Mouse (Mus musculus) heart, embryonic 13.5 days (tissue): ENCODE data around the gene Dtx2. TPM values are rescaled to one million over a fixed set of nuclear protein-coding genes. Genes with fewer than 3 reads are reported as not detected.

Experiments used
- ATAC-seq: fragments of 200-750 bp; cut with Nextera tagmentation; 2 replicates; pipeline ENCODE4 v1.8.0; 2017; ENCODE audit warnings: moderate TSS enrichment; ENCODE audit not compliant: insufficient number of reproducible peaks, low FRiP score, low TSS enrichment; ENCODE audit errors: extremely low read depth
- H3K27ac ChIP-seq: fragments of 300-500 bp; sonication (generic); replicated peaks from 2 replicates; pipeline ENCODE4 v1.5.1; 2015; ENCODE audit warnings: moderate library complexity, mild to moderate bottlenecking, inconsistent platforms
- H3K27me3 ChIP-seq: fragments of 300-500 bp; sonication (generic); replicated peaks from 2 replicates; pipeline ENCODE4 v1.6.1; 2015; ENCODE audit warnings: mild to moderate bottlenecking, inconsistent platforms
- H3K36me3 ChIP-seq: fragments of 300-500 bp; sonication (generic); 2 replicates; pipeline ENCODE4 v1.6.1; 2015; ENCODE audit warnings: mild to moderate bottlenecking, inconsistent platforms
- H3K4me1 ChIP-seq: fragments of 300-500 bp; sonication (generic); 2 replicates; pipeline ENCODE4 v1.6.1; 2015; ENCODE audit warnings: inconsistent platforms
- H3K4me2 ChIP-seq: fragments of 300-500 bp; sonication (generic); 2 replicates; pipeline ENCODE4 v1.6.1; 2015; ENCODE audit warnings: inconsistent platforms, mild to moderate bottlenecking, moderate library complexity
- H3K4me3 ChIP-seq: fragments of 300-500 bp; sonication (generic); 2 replicates; pipeline ENCODE4 v1.5.1; 2015; ENCODE audit warnings: moderate library complexity, mild to moderate bottlenecking, inconsistent platforms
- H3K9ac ChIP-seq: fragments of 300-500 bp; sonication (generic); 2 replicates; pipeline ENCODE4 v1.6.1; 2015; ENCODE audit warnings: inconsistent platforms, mild to moderate bottlenecking, moderate library complexity
- H3K9me3 ChIP-seq: fragments of 300-500 bp; sonication (generic); 2 replicates; pipeline ENCODE4 v1.6.1; 2016; ENCODE audit warnings: inconsistent platforms
- WGBS: fragments of 180-500 bp; shearing (Covaris S2); methylation state at CpG from one replicate; pipeline ENCODE4 v1.1.7; 2015; ENCODE audit warnings: mixed read lengths; 5-methylcytosine and 5-hydroxymethylcytosine counted together
- polyA plus RNA-seq: library from polyadenylated mRNA; unstranded; fragments of >200 nt; fragmentation: Nextera tagmentation; extraction: Ambion mirVana; gene quantifications from 2 replicates; pipeline ENCODE4 v1.2.1, GENCODE M21; 2015

Dtx2 gene
- polyA plus RNA-seq, 1 experiment from 2014 or later, result 23.0 TPM

GRCm38 (mm10) chr5:135960909-135961635 lies 33.5 kb upstream of the Dtx2 start:
- H3K36me3 ChIP-seq, result no peaks in the 10 kb centered on the region
- H3K9ac ChIP-seq, result no peak overlapping the region
- 89% methylated on average over 15 of the region's 15 CpGs for whole genome bisulfite sequencing
- no peak for ATAC-seq
- peak overlapping the region; percentile 91 for H3K27ac ChIP-seq
- peak overlapping the region; percentile 88 for H3K4me2 ChIP-seq
- H3K9me3 ChIP-seq, result no peaks in the 10 kb centered on the region
- 0 out of 2 replicates have a peak overlapping the region, but pooled peaks have one; percentile 62 for H3K4me3 ChIP-seq
- H3K4me1 ChIP-seq, result peaks cover 43% of the 10 kb centered on the region
- peaks cover 6% of the 10 kb centered on the region; the same call in 1 of the 2 replicates for H3K27me3 ChIP-seq

- Histone ChIP-seq H3K9ac (peak overlapping the region; percentile 70), H3K4me2 (peak overlapping the region; percentile 88), H3K4me3 (peak overlapping the region; percentile 62), H3K27ac (peak overlapping the region; percentile 91), H3K27me3 (peaks cover 6% of the 10 kb centered on the region; the same call in 1 of the 2 replicates), H3K9me3 (no peaks in the 10 kb centered on the region), H3K36me3 (no peaks in the 10 kb centered on the region), H3K4me1 (peaks cover 39% of the 10 kb centered on the region)
- ATAC-seq, result no peak; the same call in 1 of the 2 replicates
- WGBS, result 2% methylated on average over 11 of the region's 11 CpGs
These were observed 32.5 kb upstream of the Dtx2 start for GRCm38 (mm10) chr5:135962125-135962491.

- peak; percentile 93 for ATAC-seq
- WGBS, result under 1% methylated on average over 64 of the region's 64 CpGs
- Histone ChIP-seq H3K4me1 (peaks cover 37% of the 10 kb centered on the region), H3K9ac (peak overlapping the region; percentile 90), H3K4me3 (peak overlapping the region; percentile 62), H3K36me3 (no peaks in the 10 kb centered on the region), H3K4me2 (peak overlapping the region; percentile 88), H3K27me3 (peaks cover 6% of the 10 kb centered on the region; the same call in 1 of the 2 replicates), H3K9me3 (no peaks in the 10 kb centered on the region), H3K27ac (peak overlapping the region; percentile 91)
These were observed 31.9 kb upstream of the Dtx2 start for GRCm38 (mm10) chr5:135962492-135963279.

- Histone ChIP-seq H3K4me1 (peaks cover 33% of the 10 kb centered on the region), H3K9me3 (no peaks in the 10 kb centered on the region), H3K4me3 (peak overlapping the region; percentile 62), H3K4me2 (peak overlapping the region; percentile 88), H3K27ac (peak overlapping the region; percentile 91), H3K27me3 (peaks cover 6% of the 10 kb centered on the region; the same call in 1 of the 2 replicates), H3K9ac (peak overlapping the region; percentile 90), H3K36me3 (no peaks in the 10 kb centered on the region)
- ATAC-seq, result no peak
- WGBS, result 8% methylated on average over 6 of the region's 6 CpGs
These were observed 31.3 kb upstream of the Dtx2 start for GRCm38 (mm10) chr5:135963280-135963627.

- ATAC-seq, result no peak
- Histone ChIP-seq H3K36me3 (no peaks in the 10 kb centered on the region), H3K4me3 (peak overlapping the region; percentile 33), H3K9me3 (no peaks in the 10 kb centered on the region), H3K27ac (no peak overlapping the region), H3K27me3 (peaks cover 9% of the 10 kb centered on the region; the same call in 1 of the 2 replicates), H3K4me1 (peaks cover 30% of the 10 kb centered on the region), H3K9ac (peak overlapping the region; percentile 50; the same call in 1 of the 2 replicates), H3K4me2 (peak overlapping the region; percentile 65)
- WGBS, result 11% methylated on average over 24 of the region's 24 CpGs
These were observed 29.1 kb upstream of the Dtx2 start for GRCm38 (mm10) chr5:135965501-135965930.

- no peaks in the 10 kb centered on the region for H3K9me3 ChIP-seq
These were observed 27.7 kb upstream of the Dtx2 start for GRCm38 (mm10) chr5:135966866-135967265.

GRCm38 (mm10) chr5:135968781-135969180 lies 25.8 kb upstream of the Dtx2 start:
- H3K4me2 ChIP-seq, result no peak overlapping the region
- no peak overlapping the region for H3K9ac ChIP-seq
- H3K27me3 ChIP-seq, result peaks cover 9% of the 10 kb centered on the region; the same call in 1 of the 2 replicates
- no peak for ATAC-seq
- H3K4me3 ChIP-seq, result no peak overlapping the region
- H3K27ac ChIP-seq, result no peak overlapping the region
- no peaks in the 10 kb centered on the region for H3K9me3 ChIP-seq
- H3K4me1 ChIP-seq, result peaks cover 12% of the 10 kb centered on the region
- 35% methylated on average over 1 of the region's 1 CpGs for WGBS
- H3K36me3 ChIP-seq, result no peaks in the 10 kb centered on the region

More at GRCm38 (mm10) chr5:135966866-135967265, 27.7 kb upstream of the Dtx2 start:
- 45% methylated on average over 9 of the region's 9 CpGs for WGBS
- Histone ChIP-seq H3K27ac (no peak overlapping the region), H3K36me3 (no peaks in the 10 kb centered on the region), H3K4me1 (peaks cover 18% of the 10 kb centered on the region), H3K9ac (no peak overlapping the region), H3K4me3 (no peak overlapping the region), H3K4me2 (no peak overlapping the region), H3K27me3 (peaks cover 9% of the 10 kb centered on the region; the same call in 1 of the 2 replicates)
- no peak for ATAC-seq

- Histone ChIP-seq H3K27ac (no peak overlapping the region), H3K36me3 (no peaks in the 10 kb centered on the region), H3K4me1 (peaks cover 8% of the 10 kb centered on the region), H3K4me3 (no peak overlapping the region), H3K27me3 (0 out of 2 replicates have a peak, but pooled peaks cover 5% of the 10 kb centered on the region), H3K9me3 (no peaks in the 10 kb centered on the region), H3K4me2 (no peak overlapping the region), H3K9ac (no peak overlapping the region)
- ATAC-seq, result no peak
- WGBS, result 70% methylated on average over 6 of the region's 6 CpGs
These were observed 24.4 kb upstream of the Dtx2 start for GRCm38 (mm10) chr5:135970247-135970646.

GRCm38 (mm10) chr5:135971876-135972275 lies 22.7 kb upstream of the Dtx2 start:
- 77% methylated on average over 7 of the region's 7 CpGs for WGBS
- no peak for ATAC-seq
- Histone ChIP-seq H3K27me3 (0 out of 2 replicates have a peak, but pooled peaks cover 3% of the 10 kb centered on the region), H3K4me1 (no peaks in the 10 kb centered on the region), H3K27ac (no peak overlapping the region), H3K4me3 (no peak overlapping the region), H3K9me3 (no peaks in the 10 kb centered on the region), H3K4me2 (no peak overlapping the region), H3K9ac (no peak overlapping the region), H3K36me3 (no peaks in the 10 kb centered on the region)

GRCm38 (mm10) chr5:135974365-135974764 lies 20.2 kb upstream of the Dtx2 start, which contains the start of gene Ssc4d:
TSS of gene Ssc4d (minus strand) at chr5:135974531.
- no peak for ATAC-seq
- Histone ChIP-seq H3K4me2 (no peak within 1 kb of the TSS), H3K4me1 (no peaks in the 10 kb centered on the region), H3K9ac (no peak within 1 kb of the TSS), H3K36me3 (no peaks in the 10 kb centered on the region), H3K9me3 (no peaks in the 10 kb centered on the region), H3K4me3 (no peak within 1 kb of the TSS), H3K27me3 (peaks cover 3% of the 10 kb centered on the region; the same call in 1 of the 2 replicates), H3K27ac (no peak within 1 kb of the TSS)
- 16% methylated on average over 9 of the region's 9 CpGs for whole genome bisulfite sequencing
